In the genomic region with DNA sequence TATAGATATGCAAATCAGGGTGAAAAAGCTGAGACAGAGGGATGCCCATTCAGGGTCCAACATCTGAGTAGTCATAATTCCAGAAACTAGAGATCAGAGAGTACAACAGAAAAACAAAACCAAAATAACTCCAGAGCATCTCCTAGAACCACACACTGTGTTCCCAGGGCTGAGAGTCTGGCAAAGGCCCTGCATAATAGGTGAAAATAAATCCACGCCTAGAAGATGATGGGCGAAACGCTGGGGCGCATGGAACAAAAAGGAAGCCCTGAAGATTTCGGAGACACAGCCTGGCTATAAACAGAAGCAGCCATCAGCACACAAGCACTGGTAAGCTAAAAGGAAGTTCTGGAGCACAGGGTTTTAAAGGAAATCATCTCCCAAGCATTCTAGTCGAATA, we compare ENCODE assay signal across 9 mouse cellular contexts. TPM values are rescaled to one million over a fixed set of nuclear protein-coding genes. Genes with fewer than 3 reads are reported as not detected.
DNase-seq lines count a peak whose midpoint lies in the region; ATAC-seq and TF ChIP-seq lines count a peak whose summit lies in the region.
"Had no signal": no experiment of that assay in that cellular context is flagged by ENCODE, and none has a peak within 500 bp of the region (broad histone marks: within the 10 kb centered on the region; RNA-seq: fewer than 3 reads in every experiment).

No protein-coding gene starts in this region.

- H3K36me3 ChIP-seq in embryonic facial prominence, embryonic 13.5 days, result no peaks in the 10 kb centered on the region
- no peaks in the 10 kb centered on the region for H3K36me3 ChIP-seq in limb, embryonic 14.5 days (ENCODE audit: control insufficient read depth, insufficient read depth, low read length)

- ATAC-seq in embryonic facial prominence, embryonic 13.5 days (ENCODE audit: insufficient number of reproducible peaks, insufficient read depth, low FRiP score, low TSS enrichment, low read depth), result no peak
- ATAC-seq in limb, embryonic 14.5 days (ENCODE audit: low FRiP score, low read depth), result no peak
- no peak for ATAC-seq in megakaryocyte progenitor cell, adult 5-6 weeks (replicated peaks; ENCODE audit: poor library complexity)

- intact Hi-C loops in left cerebral cortex, adult 2 months (cut with DNase I), result no loop called here
- intact Hi-C loops in left cerebral cortex, postnatal 10 days (cut with DNase I), result no loop called here

- DNase-seq in gastrocnemius, adult 18-20 months (ENCODE audit: low spot score), result peak; percentile 46
- DNase-seq in gastrocnemius, postnatal 4 days (ENCODE audit: low spot score in 2 of 2), result no peak
- DNase-seq in left cerebral cortex, adult 2 months (ENCODE audit: extremely low spot score in 1 of 2, low spot score in 2 of 2), result no peak
- DNase-seq in left cerebral cortex, postnatal 10 days (ENCODE audit: extremely low spot score in 1 of 2, low spot score in 2 of 2), result no peak
- no peak for DNase-seq in limb, embryonic 14.5 days (ENCODE audit: low spot score)
- no peak for DNase-seq in ovary, postnatal 10 days (ENCODE audit: low spot score)
- DNase-seq: B cell, adult 2 months had no signal

- peak overlapping the region; percentile 32; the same call in 1 of the 2 replicates for H3K4me2 ChIP-seq in embryonic facial prominence, embryonic 13.5 days
- no peak overlapping the region for H3K4me2 ChIP-seq in limb, embryonic 14.5 days (replicated peaks; ENCODE audit: low read depth, low read length, severe bottlenecking)

- peak overlapping the region; percentile 21; the same call in 1 of the 2 replicates for H3K27ac ChIP-seq in left cerebral cortex, adult 2 months
- H3K27ac ChIP-seq in embryonic facial prominence, embryonic 13.5 days, result peak overlapping the region; percentile 85
- H3K27ac ChIP-seq in limb, embryonic 14.5 days (replicated peaks; ENCODE audit: low read depth, low read length), result peak overlapping the region; percentile 52

- H3K9ac ChIP-seq in embryonic facial prominence, embryonic 13.5 days, result 0 out of 2 replicates have a peak overlapping the region, but pooled peaks have one; percentile 11
- no peak overlapping the region for H3K9ac ChIP-seq in limb, embryonic 14.5 days (ENCODE audit: low read depth, low read length, severe bottlenecking)

- no peaks in the 10 kb centered on the region for H3K27me3 ChIP-seq in embryonic facial prominence, embryonic 13.5 days
- H3K27me3 ChIP-seq in limb, embryonic 14.5 days (ENCODE audit: control insufficient read depth, insufficient read depth, low read length), result no peaks in the 10 kb centered on the region

- peaks cover 25% of the 10 kb centered on the region for H3K4me1 ChIP-seq in embryonic facial prominence, embryonic 13.5 days
- peaks cover 20% of the 10 kb centered on the region for H3K4me1 ChIP-seq in limb, embryonic 14.5 days (ENCODE audit: control insufficient read depth, insufficient read depth, low read length)

- no peak for TF ChIP-seq POLR2A in limb, embryonic 14.5 days (IDR thresholded peaks at IDR 0.05; ENCODE audit: borderline replicate concordance, extremely low read depth, insufficient read depth, insufficient read length)

- 53% methylated on average over 6 of the region's 6 CpGs for WGBS in embryonic facial prominence, embryonic 13.5 days
- 58% methylated on average over 6 of the region's 6 CpGs for WGBS in limb, embryonic 14.5 days

- H3K9me3 ChIP-seq in embryonic facial prominence, embryonic 13.5 days, result no peaks in the 10 kb centered on the region
- 0 out of 2 replicates have a peak, but pooled peaks cover 2% of the 10 kb centered on the region for H3K9me3 ChIP-seq in limb, embryonic 14.5 days (ENCODE audit: control insufficient read depth, low read length)

- no peak overlapping the region for H3K4me3 ChIP-seq in left cerebral cortex, adult 2 months
- H3K4me3 ChIP-seq in embryonic facial prominence, embryonic 13.5 days, result no peak overlapping the region
- no peak overlapping the region for H3K4me3 ChIP-seq in limb, embryonic 14.5 days (replicated peaks; ENCODE audit: low read length)

- TF ChIP-seq CTCF in left cerebral cortex, adult 2 months (IDR thresholded peaks at IDR 0.05), result no peak

RNA-seq across cellular contexts. Expression of gene Zcchc24, which starts 26.2 kb away (rescaled TPM):
- 10 to 100 TPM; 53.7 to 60.4 TPM for total RNA-seq in gastrocnemius, adult 18-20 months (2021)
- 10 to 100 TPM; 90.0 to 97.4 TPM for total RNA-seq in gastrocnemius, postnatal 4 days (2021)
- 10 to 100 TPM; 47.0 TPM for total RNA-seq in left cerebral cortex, adult 2 months (2021)
- total RNA-seq in left cerebral cortex, postnatal 10 days (2021), result 10 to 100 TPM; 34.9 to 41.8 TPM
- polyA plus RNA-seq in embryonic facial prominence, embryonic 13.5 days (2015; fragmentation: Nextera tagmentation; extraction: Ambion mirVana), result 29.4 and 32.7 TPM in 2 replicates
- 52.7 and 58.0 TPM in 2 replicates for polyA plus RNA-seq in limb, embryonic 14.5 days (2012; rRNA removed)
- 45.1 and 49.3 TPM in 2 replicates for polyA plus RNA-seq in limb, embryonic 14.5 days (2014; fragmentation: Nextera tagmentation; extraction: Ambion mirVana)
- 1.2 and 1.3 TPM in 2 replicates for total RNA-seq in megakaryocyte progenitor cell, adult 5-6 weeks (2015)
- total RNA-seq in megakaryocyte progenitor cell, adult 5-6 weeks (2017), result 0.41 and 0.92 TPM in 2 replicates

RNA-seq across cellular contexts. Expression of gene Anxa11, which starts 46.9 kb away (rescaled TPM):
- 100 to 1,000 TPM; 100 to 102 TPM for total RNA-seq in gastrocnemius, adult 18-20 months (2021)
- 100 to 1,000 TPM; 111 to 124 TPM for total RNA-seq in gastrocnemius, postnatal 4 days (2021)
- 10 to 100 TPM; 40.4 to 50.7 TPM for total RNA-seq in left cerebral cortex, adult 2 months (2021)
- total RNA-seq in left cerebral cortex, postnatal 10 days (2021), result 10 to 100 TPM in 1 of 2 experiments, 1 to 10 TPM in 1; 9.3 to 11.0 TPM
- polyA plus RNA-seq in embryonic facial prominence, embryonic 13.5 days (2015; fragmentation: Nextera tagmentation; extraction: Ambion mirVana), result 15.4 and 15.9 TPM in 2 replicates
- polyA plus RNA-seq in limb, embryonic 14.5 days (2012; rRNA removed), result 20.3 and 22.4 TPM in 2 replicates
- 18.7 and 20.5 TPM in 2 replicates for polyA plus RNA-seq in limb, embryonic 14.5 days (2014; fragmentation: Nextera tagmentation; extraction: Ambion mirVana)
- total RNA-seq in megakaryocyte progenitor cell, adult 5-6 weeks (2015), result 36.5 and 37.1 TPM in 2 replicates
- 7.3 and 8.1 TPM in 2 replicates for total RNA-seq in megakaryocyte progenitor cell, adult 5-6 weeks (2017)

Comparison
In these comparisons a context has a peak if more than half of its experiments do, and no peak if none do; other contexts are left out.
1. H3K27ac ChIP-seq: peak in every context shown above with its lines; median percentile 85 in embryonic facial prominence, embryonic 13.5 days; 52 in limb, embryonic 14.5 days; 21 in left cerebral cortex, adult 2 months.
2. RNA of gene Zcchc24, which starts 26.2 kb away (total RNA-seq): 90.0 to 97.4 TPM in gastrocnemius, postnatal 4 days, 53.7 to 60.4 TPM in gastrocnemius, adult 18-20 months, 47.0 TPM in left cerebral cortex, adult 2 months and 34.9 to 41.8 TPM in left cerebral cortex, postnatal 10 days; 0.41 to 1.3 TPM in megakaryocyte progenitor cell, adult 5-6 weeks; every median in the first group is over 10 times any median in the second.